Mouse (Mus musculus): Measurements from ENCODE around the gene Rtbdn. TPM values are rescaled to one million over a fixed set of nuclear protein-coding genes. Genes with fewer than 3 reads are reported as not detected.

Gene Rtbdn
- total RNA-seq, 1 experiment from 2014 or later, result not detected

GRCm38 (mm10) chr8:84915269-84915668 lies 31.5 kb upstream of the Rtbdn start:
- ATAC-seq (replicated peaks; ENCODE audit: insufficient number of reproducible peaks, low FRiP score, low TSS enrichment, poor library complexity, severe bottlenecking), result no peak

- ATAC-seq (replicated peaks; ENCODE audit: insufficient number of reproducible peaks, low FRiP score, low TSS enrichment, poor library complexity, severe bottlenecking), result no peak
These were observed 29.0 kb upstream of the Rtbdn start for GRCm38 (mm10) chr8:84917781-84918180.

- no peak for ATAC-seq (replicated peaks; ENCODE audit: insufficient number of reproducible peaks, low FRiP score, low TSS enrichment, poor library complexity, severe bottlenecking)
These were observed 28.1 kb upstream of the Rtbdn start for GRCm38 (mm10) chr8:84918646-84919045.

GRCm38 (mm10) chr8:84921596-84921995 lies 25.2 kb upstream of the Rtbdn start:
- no peak for ATAC-seq (replicated peaks; ENCODE audit: insufficient number of reproducible peaks, low FRiP score, low TSS enrichment, poor library complexity, severe bottlenecking)

GRCm38 (mm10) chr8:84925557-84925956 lies 21.2 kb upstream of the Rtbdn start:
- ATAC-seq (replicated peaks; ENCODE audit: insufficient number of reproducible peaks, low FRiP score, low TSS enrichment, poor library complexity, severe bottlenecking), result no peak

GRCm38 (mm10) chr8:84927513-84927912 lies 19.3 kb upstream of the Rtbdn start:
- no peak for ATAC-seq (replicated peaks; ENCODE audit: insufficient number of reproducible peaks, low FRiP score, low TSS enrichment, poor library complexity, severe bottlenecking)

- peak; percentile 79 for ATAC-seq (replicated peaks; ENCODE audit: insufficient number of reproducible peaks, low FRiP score, low TSS enrichment, poor library complexity, severe bottlenecking)
These were observed 18.1 kb upstream of the Rtbdn start for GRCm38 (mm10) chr8:84928456-84929306.

GRCm38 (mm10) chr8:84930582-84930981 lies 16.2 kb upstream of the Rtbdn start:
- no peak for ATAC-seq (replicated peaks; ENCODE audit: insufficient number of reproducible peaks, low FRiP score, low TSS enrichment, poor library complexity, severe bottlenecking)

- no peak for ATAC-seq (replicated peaks; ENCODE audit: insufficient number of reproducible peaks, low FRiP score, low TSS enrichment, poor library complexity, severe bottlenecking)
These were observed 12.8 kb upstream of the Rtbdn start for GRCm38 (mm10) chr8:84933767-84934559.

- ATAC-seq (replicated peaks; ENCODE audit: insufficient number of reproducible peaks, low FRiP score, low TSS enrichment, poor library complexity, severe bottlenecking), result no peak
These were observed 11.9 kb upstream of the Rtbdn start for GRCm38 (mm10) chr8:84934860-84935259.

- ATAC-seq (replicated peaks; ENCODE audit: insufficient number of reproducible peaks, low FRiP score, low TSS enrichment, poor library complexity, severe bottlenecking), result no peak; the same call in 1 of the 2 replicates
These were observed 11.3 kb upstream of the Rtbdn start for GRCm38 (mm10) chr8:84935489-84935888.

GRCm38 (mm10) chr8:84936041-84936961 lies 10.5 kb upstream of the Rtbdn start:
- no peak; the same call in 1 of the 2 replicates for ATAC-seq (replicated peaks; ENCODE audit: insufficient number of reproducible peaks, low FRiP score, low TSS enrichment, poor library complexity, severe bottlenecking)

- 0 out of 2 replicates have a peak, but pooled peaks have one; percentile 54 for ATAC-seq (replicated peaks; ENCODE audit: insufficient number of reproducible peaks, low FRiP score, low TSS enrichment, poor library complexity, severe bottlenecking)
These were observed 9.7 kb upstream of the Rtbdn start, which contains the start of gene Mast1 for GRCm38 (mm10) chr8:84936962-84937546. Mast1 (minus strand) TSS chr8:84937359.

- no peak for ATAC-seq (replicated peaks; ENCODE audit: insufficient number of reproducible peaks, low FRiP score, low TSS enrichment, poor library complexity, severe bottlenecking)
These were observed 8.9 kb upstream of the Rtbdn start for GRCm38 (mm10) chr8:84937620-84938485.

- no peak for ATAC-seq (replicated peaks; ENCODE audit: insufficient number of reproducible peaks, low FRiP score, low TSS enrichment, poor library complexity, severe bottlenecking)
These were observed 3.1 kb upstream of the Rtbdn start for GRCm38 (mm10) chr8:84943699-84944098.

GRCm38 (mm10) chr8:84944478-84945160 lies 2.2 kb upstream of the Rtbdn start:
- ATAC-seq (replicated peaks; ENCODE audit: insufficient number of reproducible peaks, low FRiP score, low TSS enrichment, poor library complexity, severe bottlenecking), result no peak

- no peak for ATAC-seq (replicated peaks; ENCODE audit: insufficient number of reproducible peaks, low FRiP score, low TSS enrichment, poor library complexity, severe bottlenecking)
These were observed 1.6 kb upstream of the Rtbdn start for GRCm38 (mm10) chr8:84945235-84945632.

Measured in monocyte, adult 5-6 weeks (primary cell).